Mouse (Mus musculus) ovary, adult 18-20 months (tissue): ENCODE data around the gene 4930455H04Rik.

ENCODE experiments used
- DNase-seq: peaks from one replicate; pipeline ENCODE4 v3.0.0; 2022; ENCODE audit warnings: low spot score, mixed read lengths

4930455H04Rik gene

GRCm38 (mm10) chr3:116966800-116967199, 1.3 kb upstream of the 4930455H04Rik start:
- no peak for DNase-seq

- no peak for DNase-seq
Measured at GRCm38 (mm10) chr3:116967436-116967835, 631 bp upstream of the 4930455H04Rik start.

GRCm38 (mm10) chr3:116968540-116968997, 502 bp downstream of the 4930455H04Rik start, which contains the start of gene Palmd:
TSS of gene Palmd (minus strand) at chr3:116968987.
- peak; percentile 12 for DNase-seq

- DNase-seq = no peak
Measured at GRCm38 (mm10) chr3:116969003-116969402, 936 bp downstream of the 4930455H04Rik start.

GRCm38 (mm10) chr3:116969786-116970185, 1.7 kb downstream of the 4930455H04Rik start:
- no peak for DNase-seq

- no peak for DNase-seq
Measured at GRCm38 (mm10) chr3:116981811-116982575, 13.9 kb downstream of the 4930455H04Rik start.

GRCm38 (mm10) chr3:116985042-116985455, 17.0 kb downstream of the 4930455H04Rik start:
- DNase-seq = no peak

- no peak for DNase-seq
Measured at GRCm38 (mm10) chr3:116985741-116986140, 17.7 kb downstream of the 4930455H04Rik start.

GRCm38 (mm10) chr3:116986451-116986850, 18.4 kb downstream of the 4930455H04Rik start:
- DNase-seq = no peak

GRCm38 (mm10) chr3:116988221-116988620, 20.2 kb downstream of the 4930455H04Rik start:
- DNase-seq = no peak

- DNase-seq = no peak
Measured at GRCm38 (mm10) chr3:116991180-116991579, 23.1 kb downstream of the 4930455H04Rik start.

GRCm38 (mm10) chr3:116993011-116993410, 24.9 kb downstream of the 4930455H04Rik start:
- no peak for DNase-seq

GRCm38 (mm10) chr3:117001686-117002485, 33.8 kb downstream of the 4930455H04Rik start:
- DNase-seq = no peak

- no peak for DNase-seq
Measured at GRCm38 (mm10) chr3:117003379-117003778, 35.3 kb downstream of the 4930455H04Rik start.

GRCm38 (mm10) chr3:117006636-117007035, 38.6 kb downstream of the 4930455H04Rik start:
- DNase-seq = no peak

- no peak for DNase-seq
Measured at GRCm38 (mm10) chr3:117007340-117007739, 39.3 kb downstream of the 4930455H04Rik start.

GRCm38 (mm10) chr3:117010182-117010581, 42.1 kb downstream of the 4930455H04Rik start:
- no peak for DNase-seq

GRCm38 (mm10) chr3:117020319-117020718, 52.3 kb downstream of the 4930455H04Rik start:
- DNase-seq = no peak

GRCm38 (mm10) chr3:117021907-117022306, 53.8 kb downstream of the 4930455H04Rik start:
- DNase-seq = no peak

GRCm38 (mm10) chr3:117024111-117024510, 56.0 kb downstream of the 4930455H04Rik start:
- DNase-seq = no peak

GRCm38 (mm10) chr3:117024557-117024956, 56.5 kb downstream of the 4930455H04Rik start:
- no peak for DNase-seq

GRCm38 (mm10) chr3:117025421-117025820, 57.4 kb downstream of the 4930455H04Rik start:
- no peak for DNase-seq
